Mouse (Mus musculus): ENCODE data around the gene Fsd1. TPM values are rescaled to one million over a fixed set of nuclear protein-coding genes. Genes with fewer than 3 reads are reported as not detected.

The Fsd1 gene
- polyA plus RNA-seq, 1 experiment from 2014 or later, result 18.3 TPM

- no peak overlapping the region for H3K4me3 ChIP-seq
- peaks cover 10% of the 10 kb centered on the region for H3K27me3 ChIP-seq
- no peak for ATAC-seq (ENCODE audit: insufficient number of reproducible peaks, low FRiP score, low TSS enrichment, low read depth)
- no peak overlapping the region for H3K4me2 ChIP-seq
- no peak overlapping the region for H3K9ac ChIP-seq
- no peaks in the 10 kb centered on the region for H3K36me3 ChIP-seq
- 79% methylated on average over 3 of the region's 3 CpGs for WGBS
- H3K27ac ChIP-seq, result no peak overlapping the region
- no peaks in the 10 kb centered on the region for H3K9me3 ChIP-seq
- H3K4me1 ChIP-seq, result peaks cover 11% of the 10 kb centered on the region
Observed at GRCm38 (mm10) chr17:56003000-56003399, 16.7 kb downstream of the Fsd1 start.

GRCm38 (mm10) chr17:56005415-56006061 is 19.2 kb downstream of the Fsd1 start, which contains the start of the genes Stap2 and Mpnd:
Stap2 (minus strand) TSS chr17:56005584.
Mpnd (plus strand) TSS chr17:56005711.
- 30% methylated on average over 9 of the region's 13 CpGs for WGBS
- peak within 1 kb of the TSS; percentile 32 for H3K4me2 ChIP-seq
- no peak within 1 kb of the TSS for H3K9ac ChIP-seq
- H3K4me3 ChIP-seq, result peak within 1 kb of the TSS; percentile 29
- H3K27ac ChIP-seq, result no peak within 1 kb of the TSS
- peaks cover 3% of the 10 kb centered on the region for H3K27me3 ChIP-seq
- peaks cover 22% of the 10 kb centered on the region for H3K4me1 ChIP-seq
- H3K9me3 ChIP-seq, result no peaks in the 10 kb centered on the region
- no peak for ATAC-seq (ENCODE audit: insufficient number of reproducible peaks, low FRiP score, low TSS enrichment, low read depth)
- no peaks in the 10 kb centered on the region for H3K36me3 ChIP-seq

GRCm38 (mm10) chr17:56006956-56007355 is 20.6 kb downstream of the Fsd1 start:
- Histone ChIP-seq H3K4me2 (no peak overlapping the region), H3K4me3 (no peak overlapping the region), H3K27ac (no peak overlapping the region), H3K36me3 (peaks cover 7% of the 10 kb centered on the region), H3K9ac (no peak overlapping the region), H3K4me1 (peaks cover 26% of the 10 kb centered on the region), H3K27me3 (no peaks in the 10 kb centered on the region), H3K9me3 (no peaks in the 10 kb centered on the region)
- 54% methylated on average over 10 of the region's 10 CpGs for WGBS
- no peak for ATAC-seq (ENCODE audit: insufficient number of reproducible peaks, low FRiP score, low TSS enrichment, low read depth)

GRCm38 (mm10) chr17:56007444-56008355 is 21.4 kb downstream of the Fsd1 start:
- H3K9ac ChIP-seq, result no peak overlapping the region
- peaks cover 26% of the 10 kb centered on the region for H3K4me1 ChIP-seq
- ATAC-seq (ENCODE audit: insufficient number of reproducible peaks, low FRiP score, low TSS enrichment, low read depth), result peak; percentile 3; the same call in 1 of the 2 replicates
- 26% methylated on average over 13 of the region's 14 CpGs for WGBS
- H3K27ac ChIP-seq, result peak overlapping the region; percentile 92
- peak overlapping the region; percentile 91 for H3K4me3 ChIP-seq
- no peaks in the 10 kb centered on the region for H3K27me3 ChIP-seq
- H3K36me3 ChIP-seq, result peaks cover 13% of the 10 kb centered on the region
- peak overlapping the region; percentile 98 for H3K4me2 ChIP-seq
- no peaks in the 10 kb centered on the region for H3K9me3 ChIP-seq

GRCm38 (mm10) chr17:56008356-56009087 is 22.2 kb downstream of the Fsd1 start:
- Histone ChIP-seq H3K36me3 (peaks cover 19% of the 10 kb centered on the region), H3K4me2 (peak overlapping the region; percentile 98), H3K9me3 (no peaks in the 10 kb centered on the region), H3K27ac (peak overlapping the region; percentile 92), H3K4me3 (peak overlapping the region; percentile 91), H3K9ac (peak overlapping the region; percentile 51; the same call in 1 of the 2 replicates), H3K27me3 (no peaks in the 10 kb centered on the region), H3K4me1 (peaks cover 26% of the 10 kb centered on the region)
- WGBS, result under 1% methylated on average over 21 of the region's 21 CpGs
- ATAC-seq (ENCODE audit: insufficient number of reproducible peaks, low FRiP score, low TSS enrichment, low read depth), result peak; percentile 90

- H3K4me1 ChIP-seq, result peaks cover 26% of the 10 kb centered on the region
- ATAC-seq (ENCODE audit: insufficient number of reproducible peaks, low FRiP score, low TSS enrichment, low read depth), result peak; percentile 89
- H3K27me3 ChIP-seq, result no peaks in the 10 kb centered on the region
- peak overlapping the region; percentile 82 for H3K9ac ChIP-seq
- peak overlapping the region; percentile 92 for H3K27ac ChIP-seq
- peak overlapping the region; percentile 98 for H3K4me2 ChIP-seq
- H3K9me3 ChIP-seq, result no peaks in the 10 kb centered on the region
- peak overlapping the region; percentile 91 for H3K4me3 ChIP-seq
- WGBS, result 1% methylated on average over 62 of the region's 62 CpGs
- peaks cover 23% of the 10 kb centered on the region for H3K36me3 ChIP-seq
Observed at GRCm38 (mm10) chr17:56009088-56009961, 23.0 kb downstream of the Fsd1 start.

- H3K27ac ChIP-seq, result peak overlapping the region; percentile 92; the same call in 1 of the 2 replicates
Observed at GRCm38 (mm10) chr17:56009962-56010240, 23.6 kb downstream of the Fsd1 start.

GRCm38 (mm10) chr17:56010255-56010654 is 23.9 kb downstream of the Fsd1 start:
- H3K9ac ChIP-seq, result peak overlapping the region; percentile 82; the same call in 1 of the 2 replicates
- peak overlapping the region; percentile 98 for H3K4me2 ChIP-seq
- peak overlapping the region; percentile 92; the same call in 1 of the 2 replicates for H3K27ac ChIP-seq
- H3K4me3 ChIP-seq, result peak overlapping the region; percentile 91
- WGBS, result 63% methylated on average over 14 of the region's 14 CpGs
- H3K9me3 ChIP-seq, result no peaks in the 10 kb centered on the region
- ATAC-seq (ENCODE audit: insufficient number of reproducible peaks, low FRiP score, low TSS enrichment, low read depth), result no peak
- peaks cover 25% of the 10 kb centered on the region for H3K4me1 ChIP-seq
- no peaks in the 10 kb centered on the region for H3K27me3 ChIP-seq
- peaks cover 30% of the 10 kb centered on the region for H3K36me3 ChIP-seq

More at GRCm38 (mm10) chr17:56009962-56010240, 23.6 kb downstream of the Fsd1 start:
- Histone ChIP-seq H3K27me3 (no peaks in the 10 kb centered on the region), H3K9ac (peak overlapping the region; percentile 82; the same call in 1 of the 2 replicates), H3K4me2 (peak overlapping the region; percentile 98), H3K9me3 (no peaks in the 10 kb centered on the region), H3K4me3 (peak overlapping the region; percentile 91), H3K4me1 (peaks cover 26% of the 10 kb centered on the region), H3K36me3 (peaks cover 26% of the 10 kb centered on the region)
- WGBS, result 31% methylated on average over 2 of the region's 2 CpGs
- no peak for ATAC-seq (ENCODE audit: insufficient number of reproducible peaks, low FRiP score, low TSS enrichment, low read depth)

- H3K4me3 ChIP-seq, result peak overlapping the region; percentile 91
- peak overlapping the region; percentile 98 for H3K4me2 ChIP-seq
- H3K9me3 ChIP-seq, result no peaks in the 10 kb centered on the region
- ATAC-seq (ENCODE audit: insufficient number of reproducible peaks, low FRiP score, low TSS enrichment, low read depth), result no peak
- H3K4me1 ChIP-seq, result peaks cover 22% of the 10 kb centered on the region
- H3K27me3 ChIP-seq, result no peaks in the 10 kb centered on the region
- no peak overlapping the region for H3K27ac ChIP-seq
- H3K36me3 ChIP-seq, result peaks cover 34% of the 10 kb centered on the region
- H3K9ac ChIP-seq, result 0 out of 2 replicates have a peak overlapping the region, but pooled peaks have one; percentile 82
- WGBS, result 8% methylated on average over 9 of the region's 9 CpGs
Observed at GRCm38 (mm10) chr17:56010681-56011080, 24.4 kb downstream of the Fsd1 start.

GRCm38 (mm10) chr17:56011441-56011840 is 25.1 kb downstream of the Fsd1 start:
- Histone ChIP-seq H3K4me2 (no peak overlapping the region), H3K4me3 (no peak overlapping the region), H3K27ac (no peak overlapping the region), H3K9me3 (no peaks in the 10 kb centered on the region), H3K9ac (no peak overlapping the region), H3K27me3 (no peaks in the 10 kb centered on the region), H3K36me3 (peaks cover 42% of the 10 kb centered on the region), H3K4me1 (peaks cover 22% of the 10 kb centered on the region)
- no peak for ATAC-seq (ENCODE audit: insufficient number of reproducible peaks, low FRiP score, low TSS enrichment, low read depth)
- 88% methylated on average over 7 of the region's 7 CpGs for WGBS

GRCm38 (mm10) chr17:56015293-56015692 is 29.0 kb downstream of the Fsd1 start:
- Histone ChIP-seq H3K36me3 (peaks cover 77% of the 10 kb centered on the region), H3K9me3 (no peaks in the 10 kb centered on the region), H3K27me3 (no peaks in the 10 kb centered on the region), H3K4me2 (no peak overlapping the region), H3K4me3 (no peak overlapping the region), H3K27ac (no peak overlapping the region), H3K9ac (no peak overlapping the region), H3K4me1 (peaks cover 7% of the 10 kb centered on the region)
- WGBS, result 91% methylated on average over 9 of the region's 9 CpGs
- no peak for ATAC-seq (ENCODE audit: insufficient number of reproducible peaks, low FRiP score, low TSS enrichment, low read depth)
